Mouse (Mus musculus): Measurements from ENCODE around the gene Eaf1.
"Not testable (repeated sequence)": the region's sequence is repeated elsewhere in the genome, so short reads cannot be mapped to it uniquely, and the experiment has no call there.

Gene Eaf1

DNA sequence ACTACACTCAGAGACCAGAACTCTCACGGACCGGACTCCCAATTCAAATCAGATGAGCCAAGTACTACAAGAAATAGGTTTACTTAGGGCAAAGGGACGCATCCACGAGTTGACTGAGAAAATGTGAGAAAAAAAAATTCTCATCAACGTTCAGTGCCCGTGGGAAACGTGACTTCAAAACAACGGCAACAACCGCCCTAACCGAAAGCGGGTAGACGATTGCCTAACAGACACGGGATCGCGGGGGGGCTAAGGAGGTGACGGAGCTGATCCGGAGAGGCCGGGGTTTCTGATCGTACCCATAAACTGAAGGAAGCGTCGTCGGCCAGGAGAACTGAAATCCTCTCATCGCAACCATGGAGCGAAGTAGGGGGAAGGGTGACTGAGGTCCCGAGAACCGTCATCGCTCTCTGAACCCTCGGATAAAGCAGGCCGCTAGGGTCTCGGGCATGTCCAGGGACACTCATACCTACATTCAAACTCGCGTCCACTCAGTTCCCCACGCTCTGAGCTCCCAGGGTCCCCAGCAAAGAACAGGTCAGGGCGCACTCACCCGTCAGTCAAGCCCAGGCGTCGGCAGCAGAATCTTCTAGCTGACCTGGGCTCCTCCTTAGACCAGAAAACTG is at the start of gene Eaf1:
Eaf1 (plus strand) TSS at position 51 of the 626 bp plus-strand sequence.
- DNase-seq (ENCODE audit: low spot score in 2 of 2) = no peak

DNA sequence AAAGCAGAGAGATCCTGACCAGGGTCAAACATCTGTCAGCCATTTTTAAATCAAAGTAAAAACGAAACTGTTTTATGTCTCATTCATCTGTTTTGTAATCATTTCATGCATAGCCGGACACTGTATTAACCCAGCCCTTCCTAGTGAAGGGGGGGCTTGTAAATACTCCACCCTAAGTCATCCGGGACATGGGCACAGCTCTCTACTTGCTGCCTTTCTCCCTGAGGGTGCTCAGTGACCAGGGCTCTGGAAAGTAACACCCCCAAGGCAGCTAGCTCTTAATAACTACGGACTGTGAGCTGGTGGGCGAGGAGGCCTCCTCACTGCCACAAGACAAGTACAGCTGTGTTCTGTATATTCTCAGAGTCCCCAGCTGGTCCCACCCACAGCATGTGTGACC is 45.2 kb upstream of the Eaf1 start:
- no peak for DNase-seq (ENCODE audit: low spot score in 2 of 2)

- not testable (repeated sequence) for DNase-seq (ENCODE audit: low spot score in 2 of 2)
These were observed 40.3 kb upstream of the Eaf1 start for GRCm38 (mm10) chr14:31453946-31454345.

DNA sequence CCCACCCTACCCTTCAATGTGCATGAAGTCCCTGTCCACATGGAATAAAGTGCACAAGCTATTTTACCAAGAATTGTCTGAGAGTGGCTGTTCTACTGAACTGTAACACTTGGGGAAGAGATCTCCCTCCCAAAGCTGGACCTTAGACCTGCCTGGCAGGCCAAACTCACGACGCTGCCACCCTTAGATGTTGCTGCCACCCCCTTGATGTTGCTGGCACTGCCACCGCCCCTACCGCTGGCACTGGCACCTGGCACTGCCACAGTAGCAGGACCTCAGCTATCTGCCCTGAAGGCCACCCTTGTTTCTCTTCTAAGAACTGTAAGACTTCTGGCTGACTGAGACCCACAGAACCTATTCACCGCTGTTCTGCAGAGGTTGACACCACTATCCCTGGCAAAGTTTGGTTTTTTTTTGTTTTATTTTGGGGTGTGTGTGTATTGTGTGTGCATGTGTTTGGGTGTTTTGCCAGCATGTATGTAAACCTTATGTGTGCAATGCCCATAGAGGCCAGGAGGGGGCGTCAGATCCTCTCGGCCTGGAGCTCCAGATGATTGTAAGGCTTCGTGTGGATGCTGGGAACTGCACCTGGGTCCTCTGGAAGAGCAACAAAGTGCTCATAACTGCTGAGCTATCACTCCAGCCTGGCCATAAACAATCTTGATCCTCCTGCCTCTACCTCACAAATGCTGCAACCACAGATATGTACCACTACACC is 39.2 kb upstream of the Eaf1 start:
- no peak for DNase-seq (ENCODE audit: low spot score in 2 of 2)

GRCm38 (mm10) chr14:31456064-31456721 is 38.0 kb upstream of the Eaf1 start:
- DNase-seq (ENCODE audit: low spot score in 2 of 2) = no peak

- peak; percentile 43 to 44 for DNase-seq (ENCODE audit: low spot score in 2 of 2)
These were observed 36.2 kb upstream of the Eaf1 start for GRCm38 (mm10) chr14:31458006-31458405.

DNA sequence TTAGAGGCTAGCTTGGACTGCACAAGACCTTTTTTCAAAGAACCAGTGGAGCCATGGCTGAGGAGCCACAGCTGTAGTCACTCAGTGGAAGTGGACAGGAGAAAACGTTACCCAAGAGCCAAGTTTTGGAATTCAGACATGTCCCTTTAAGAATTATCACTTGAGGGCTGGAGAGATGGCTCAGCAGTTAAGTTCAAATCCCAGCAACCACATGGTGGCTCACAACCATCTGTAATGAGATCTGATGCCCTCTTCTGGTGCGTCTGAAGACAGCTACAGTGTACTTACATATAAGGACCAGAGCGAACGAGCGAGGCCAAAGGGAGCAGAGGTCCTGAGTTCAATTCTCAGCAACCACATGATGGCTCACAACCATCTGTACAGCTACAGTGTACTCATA is 32.0 kb upstream of the Eaf1 start:
- DNase-seq (ENCODE audit: low spot score in 2 of 2) = peak; percentile 41 to 48

DNA sequence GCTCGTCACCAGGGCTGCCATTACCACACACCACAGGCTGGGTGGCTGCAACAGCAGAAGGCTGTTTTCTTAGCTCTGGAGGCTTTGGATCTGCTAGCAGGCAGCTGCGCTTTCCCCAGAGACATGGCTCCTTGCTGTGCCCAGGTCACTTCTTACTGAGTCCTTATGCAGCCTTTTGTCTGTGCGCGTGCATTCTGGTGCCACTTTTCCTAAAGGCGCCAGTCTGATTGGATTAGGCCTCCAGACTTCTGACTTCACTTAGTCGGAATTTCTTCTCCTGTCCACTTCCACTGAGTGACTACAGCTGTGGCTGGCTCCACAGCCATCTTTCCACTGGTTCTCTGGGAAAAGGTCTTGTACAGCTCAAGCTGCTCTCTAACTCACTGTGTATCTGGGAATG is 31.3 kb upstream of the Eaf1 start:
- DNase-seq (ENCODE audit: low spot score in 2 of 2) = peak; percentile 63 to 68

DNA sequence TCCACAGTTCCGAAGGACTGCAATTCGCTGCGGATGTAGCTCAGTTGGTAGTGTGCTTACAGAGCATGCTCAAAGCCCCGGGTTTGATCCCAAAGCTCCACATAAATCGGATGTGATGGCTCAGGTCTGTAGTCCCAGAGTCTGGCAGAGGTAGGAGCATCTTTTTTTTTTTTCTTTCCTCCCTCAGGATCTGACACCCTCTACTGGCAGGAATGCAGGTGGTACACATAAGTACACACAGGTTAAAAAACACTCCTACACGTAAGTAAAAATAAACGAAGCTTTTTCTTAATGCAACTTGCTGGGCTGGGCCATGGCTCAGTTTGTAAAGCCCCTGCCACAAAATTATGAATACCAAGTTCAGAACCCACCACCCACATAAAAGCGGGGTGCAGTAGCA is 30.0 kb upstream of the Eaf1 start:
- no peak for DNase-seq (ENCODE audit: low spot score in 2 of 2)

GRCm38 (mm10) chr14:31469711-31470110 is 24.5 kb upstream of the Eaf1 start:
- no peak for DNase-seq (ENCODE audit: low spot score in 2 of 2)

DNA sequence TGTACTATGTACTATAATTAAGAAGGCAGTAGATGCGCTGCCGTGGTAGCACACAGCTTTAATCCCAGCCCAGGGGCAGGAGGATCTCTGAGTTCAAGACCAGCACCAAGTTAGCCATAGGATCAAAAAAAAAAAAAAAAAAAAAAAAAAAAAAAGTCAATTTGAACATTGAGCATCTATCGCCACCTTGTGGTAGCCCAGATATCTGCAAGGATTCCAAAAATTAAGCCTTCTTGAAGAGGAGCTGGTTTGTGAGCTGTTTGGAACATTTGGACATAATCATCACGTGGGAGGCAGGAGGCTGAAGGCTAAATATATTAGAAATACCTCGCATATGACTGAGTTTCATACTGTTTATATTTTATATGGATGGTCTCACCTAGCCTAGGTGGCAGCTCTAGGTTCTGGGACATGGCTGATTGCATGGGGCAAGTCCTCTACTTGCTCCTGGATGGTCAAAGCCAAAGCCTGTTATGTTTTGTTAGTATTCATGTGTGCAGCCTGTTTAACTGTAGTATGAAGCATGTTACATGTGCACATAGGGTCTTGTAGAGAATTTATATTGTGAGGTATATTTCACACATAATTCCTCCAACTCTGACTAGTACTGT is 21.6 kb upstream of the Eaf1 start:
- DNase-seq (ENCODE audit: low spot score in 2 of 2) = peak in 1 of 2 experiments; percentile 51

- DNase-seq (ENCODE audit: low spot score in 2 of 2) = no peak
These were observed 20.9 kb upstream of the Eaf1 start for GRCm38 (mm10) chr14:31473297-31473696.

DNA sequence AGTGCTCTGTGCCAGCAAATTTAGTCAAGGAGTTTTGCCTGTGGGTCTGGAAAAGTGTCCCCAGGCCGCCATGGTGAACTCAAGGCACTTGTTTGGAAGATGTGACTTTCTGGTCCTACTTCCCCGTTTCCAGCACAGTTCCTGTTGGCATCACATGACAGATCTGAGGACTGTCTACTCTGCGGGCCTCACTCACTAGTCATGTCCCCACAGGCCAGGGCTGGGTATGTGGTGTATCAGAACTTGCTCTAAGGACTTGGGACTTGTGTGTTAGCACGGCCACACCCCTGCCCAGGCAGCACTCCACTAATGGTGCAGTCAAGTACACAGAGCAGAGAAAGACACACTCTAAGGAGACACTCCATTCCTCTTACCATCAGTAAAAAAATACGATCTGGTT is 11.8 kb upstream of the Eaf1 start:
- no peak for DNase-seq (ENCODE audit: low spot score in 2 of 2)

DNA sequence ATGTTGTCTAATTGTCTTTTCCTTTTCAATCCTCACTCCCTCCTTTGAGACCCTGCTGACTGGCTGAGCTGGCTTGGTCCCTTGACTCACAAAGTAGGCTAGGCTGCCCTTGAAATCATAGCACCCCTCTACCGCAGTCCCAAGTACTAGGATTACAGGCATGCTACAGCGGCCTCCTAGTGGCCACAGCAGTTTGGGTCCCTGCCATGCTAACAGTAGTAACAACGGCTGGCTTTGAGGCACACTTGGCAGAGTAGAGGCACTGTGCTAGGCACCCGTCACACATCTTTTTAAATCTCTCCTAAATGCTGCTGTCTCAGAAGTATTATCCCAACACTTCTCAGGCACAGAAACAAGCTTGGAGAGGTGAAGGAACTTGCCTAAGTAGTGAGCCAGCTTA is 7.7 kb upstream of the Eaf1 start:
- DNase-seq (ENCODE audit: low spot score in 2 of 2) = no peak

GRCm38 (mm10) chr14:31488055-31488454 is 6.1 kb upstream of the Eaf1 start:
- DNase-seq (ENCODE audit: low spot score in 2 of 2) = no peak

GRCm38 (mm10) chr14:31493901-31494300 is 298 bp upstream of the Eaf1 start:
- DNase-seq (ENCODE audit: low spot score in 2 of 2) = no peak

- peak; percentile 91 to 92 for DNase-seq (ENCODE audit: low spot score in 2 of 2)
These were observed 816 bp downstream of the Eaf1 start, which contains the start of gene Mettl6 for GRCm38 (mm10) chr14:31494975-31495455. Gene Mettl6 (minus strand): TSS chr14:31495040.

GRCm38 (mm10) chr14:31495538-31495937 is 1.3 kb downstream of the Eaf1 start:
- DNase-seq (ENCODE audit: low spot score in 2 of 2) = no peak

- DNase-seq (ENCODE audit: low spot score in 2 of 2) = no peak
These were observed 2.0 kb downstream of the Eaf1 start for GRCm38 (mm10) chr14:31496241-31496646.

DNA sequence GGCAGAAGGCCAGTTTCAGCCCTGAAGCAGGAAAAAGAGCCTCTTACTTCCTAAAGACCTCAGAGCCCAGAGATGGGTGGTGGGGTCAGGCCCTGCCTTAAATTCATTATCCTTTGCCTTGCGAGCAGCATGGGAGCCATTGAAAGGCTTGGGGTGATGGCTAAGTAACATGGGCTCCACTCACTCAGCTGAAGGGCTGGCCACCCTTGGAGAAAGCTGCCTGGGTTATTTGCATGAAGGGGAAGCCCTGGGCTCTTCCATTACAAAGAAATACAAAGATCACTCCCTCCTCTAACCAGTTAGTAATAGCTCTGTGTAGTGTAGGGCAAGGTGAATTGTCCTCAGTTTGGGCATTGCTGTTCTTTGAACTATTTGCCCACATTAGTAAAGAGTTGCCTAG is 5.3 kb downstream of the Eaf1 start:
- DNase-seq (ENCODE audit: low spot score in 2 of 2) = no peak

DNA sequence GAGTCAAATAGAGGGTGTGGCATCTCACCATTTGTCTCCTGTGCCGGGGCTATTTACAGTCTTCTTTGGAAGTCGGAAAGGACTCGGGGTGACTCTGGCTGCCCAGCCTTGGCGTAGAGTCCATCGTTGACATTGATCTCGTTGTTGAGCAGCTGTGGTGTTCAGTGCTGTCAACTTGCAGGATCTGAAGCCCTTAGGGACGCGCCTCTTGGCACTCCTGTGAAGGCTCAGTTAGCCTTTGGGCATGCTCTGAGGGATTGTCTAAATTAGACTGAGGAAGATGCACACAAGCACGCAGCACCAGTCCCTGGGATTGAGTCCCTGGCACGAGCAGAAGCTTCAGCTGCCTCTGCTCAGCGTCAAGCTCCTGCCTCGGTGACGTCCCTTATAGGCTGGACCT is 9.2 kb downstream of the Eaf1 start:
- peak in 1 of 2 experiments; percentile 20 for DNase-seq (ENCODE audit: low spot score in 2 of 2)

- no peak for DNase-seq (ENCODE audit: low spot score in 2 of 2)
These were observed 12.3 kb downstream of the Eaf1 start for GRCm38 (mm10) chr14:31506456-31506855.
